ENCODE assay signal across 9 mouse cellular contexts in genomic region chr11:4746733-4747132, GRCm38 (mm10). TPM values are rescaled to one million over a fixed set of nuclear protein-coding genes. Genes with fewer than 3 reads are reported as not detected.
A peak's percentile ranks its signal among the peaks of the same experiment; 100 is the strongest.
DNase-seq lines count a peak whose midpoint lies in the region; ATAC-seq and TF ChIP-seq lines count a peak whose summit lies in the region.
"Had no signal": no experiment of that assay in that cellular context is flagged by ENCODE, and none has a peak within 500 bp of the region (broad histone marks: within the 10 kb centered on the region; RNA-seq: fewer than 3 reads in every experiment).

TSS of gene Cabp7 (minus strand) at chr11:4746778.

- DNase-seq in heart, adult 11 months: no peak
- DNase-seq in liver, embryonic 13.5 days: no peak
- DNase-seq in ovary, postnatal 10 days (ENCODE audit: low spot score): no peak
- no peak for DNase-seq in lung, postnatal 36 days

- H3K36me3 ChIP-seq in heart, embryonic 14.5 days (ENCODE audit: control insufficient read depth, insufficient read depth, low read length): no peaks in the 10 kb centered on the region
- no peaks in the 10 kb centered on the region for H3K36me3 ChIP-seq in ES-Bruce4 (ENCODE audit: control insufficient read depth, insufficient read depth, low read length, poor library complexity, severe bottlenecking)
- H3K36me3 ChIP-seq in forebrain, embryonic 15.5 days: no peaks in the 10 kb centered on the region
- H3K36me3 ChIP-seq in liver, embryonic 13.5 days: no peaks in the 10 kb centered on the region

- TF ChIP-seq POLR2A in ES-Bruce4 (IDR thresholded peaks at IDR 0.05; ENCODE audit: insufficient read depth, low read length): no peak

- peaks cover 0 to 11% of the 10 kb centered on the region in 2 experiments; a peak in 3 of 4 replicates for H3K4me1 ChIP-seq in heart, embryonic 14.5 days (ENCODE audit: control insufficient read depth in 2 of 2, insufficient read depth in 2 of 2, low read length in 2 of 2)
- peaks cover 4% of the 10 kb centered on the region for H3K4me1 ChIP-seq in ES-Bruce4 (ENCODE audit: control insufficient read depth, insufficient read depth, low read length)
- peaks cover 27% of the 10 kb centered on the region for H3K4me1 ChIP-seq in forebrain, embryonic 15.5 days
- H3K4me1 ChIP-seq in liver, embryonic 13.5 days (replicated peaks): peaks cover 7% of the 10 kb centered on the region

- under 1% methylated on average over 30 of the region's 73 CpGs for WGBS in heart, embryonic 14.5 days
- WGBS in forebrain, embryonic 15.5 days: under 1% methylated on average over 41 of the region's 73 CpGs
- WGBS in liver, embryonic 13.5 days (ENCODE audit: insufficient replicate concordance): 0% methylated on average over 36 of the region's 73 CpGs

- peak within 1 kb of the TSS; percentile 44 to 49 for H3K4me3 ChIP-seq in heart, embryonic 14.5 days (ENCODE audit: control insufficient read depth in 1 of 2, insufficient read depth in 1 of 2, low read depth in 1 of 2, low read length in 2 of 2)
- peak within 1 kb of the TSS; percentile 80 for H3K4me3 ChIP-seq in ES-Bruce4 (ENCODE audit: low read depth, low read length)
- H3K4me3 ChIP-seq in forebrain, embryonic 15.5 days: peak within 1 kb of the TSS; percentile 53
- H3K4me3 ChIP-seq in liver, embryonic 13.5 days (replicated peaks): peak within 1 kb of the TSS; percentile 48
- H3K4me3 ChIP-seq: myocyte had no signal

- no peak for ATAC-seq in heart, embryonic 14.5 days (ENCODE audit: insufficient number of reproducible peaks, insufficient read depth, low FRiP score, low read depth)
- no peak for ATAC-seq in forebrain, embryonic 15.5 days (replicated peaks)
- ATAC-seq in liver, embryonic 13.5 days (ENCODE audit: low read depth): no peak
- ATAC-seq in cerebellum, adult (ENCODE audit: insufficient number of reproducible peaks, low FRiP score, low TSS enrichment): no peak

- TF ChIP-seq EP300 in ES-Bruce4 (IDR thresholded peaks at IDR 0.05; ENCODE audit: insufficient read depth, low read depth, low read length): no peak

- no peak within 1 kb of the TSS for H3K9ac ChIP-seq in heart, embryonic 14.5 days (ENCODE audit: low read length)
- H3K9ac ChIP-seq in ES-Bruce4 (ENCODE audit: low read depth, poor library complexity, severe bottlenecking): peak within 1 kb of the TSS; percentile 86
- H3K9ac ChIP-seq in forebrain, embryonic 15.5 days (replicated peaks): peak within 1 kb of the TSS; percentile 54
- H3K9ac ChIP-seq in liver, embryonic 13.5 days: no peak within 1 kb of the TSS

- no peak within 1 kb of the TSS for H3K27ac ChIP-seq in heart, embryonic 14.5 days (replicated peaks in 1 of 2; ENCODE audit: control insufficient read depth in 1 of 2, insufficient read depth in 1 of 2, low read depth in 2 of 2, low read length in 2 of 2)
- no peak within 1 kb of the TSS for H3K27ac ChIP-seq in ES-Bruce4 (ENCODE audit: insufficient read depth, low read length)
- no peak within 1 kb of the TSS for H3K27ac ChIP-seq in forebrain, embryonic 15.5 days (replicated peaks)
- no peak within 1 kb of the TSS for H3K27ac ChIP-seq in liver, embryonic 13.5 days

- no peak for TF ChIP-seq CTCF in ES-Bruce4 (IDR thresholded peaks at IDR 0.05; ENCODE audit: low read depth, low read length)

- H3K9me3 ChIP-seq in heart, embryonic 14.5 days (ENCODE audit: control insufficient read depth, low read length): no peaks in the 10 kb centered on the region
- no peaks in the 10 kb centered on the region for H3K9me3 ChIP-seq in ES-Bruce4 (replicated peaks; ENCODE audit: control insufficient read depth, insufficient read depth, low read length, poor library complexity, severe bottlenecking)
- H3K9me3 ChIP-seq in forebrain, embryonic 15.5 days: no peaks in the 10 kb centered on the region
- H3K9me3 ChIP-seq in liver, embryonic 13.5 days (replicated peaks): no peaks in the 10 kb centered on the region

- peak within 1 kb of the TSS; percentile 84 for H3K4me2 ChIP-seq in heart, embryonic 14.5 days (ENCODE audit: low read length)
- H3K4me2 ChIP-seq in forebrain, embryonic 15.5 days (replicated peaks): peak within 1 kb of the TSS; percentile 97
- peak within 1 kb of the TSS; percentile 62 for H3K4me2 ChIP-seq in liver, embryonic 13.5 days

- H3K27me3 ChIP-seq in heart, embryonic 14.5 days (ENCODE audit: control insufficient read depth, insufficient read depth, low read length): peaks cover 95% of the 10 kb centered on the region
- peaks cover 12% of the 10 kb centered on the region; the same call in 1 of the 2 replicates for H3K27me3 ChIP-seq in ES-Bruce4 (ENCODE audit: control insufficient read depth, insufficient read depth, low read length, poor library complexity, severe bottlenecking)
- H3K27me3 ChIP-seq in forebrain, embryonic 15.5 days: peaks cover 62% of the 10 kb centered on the region
- H3K27me3 ChIP-seq in liver, embryonic 13.5 days: peaks cover 98% of the 10 kb centered on the region

RNA-seq across cellular contexts. Expression of gene Cabp7, which starts in this region (rescaled TPM):
- polyA plus RNA-seq in heart, embryonic 14.5 days (2014; fragmentation: Nextera tagmentation; extraction: Ambion mirVana): 0.08 and 0.11 TPM in 2 replicates
- 3.1 and 3.5 TPM in 2 replicates for polyA plus RNA-seq in ES-Bruce4 (2011; ENCODE audit: insufficient read depth, insufficient read length, low read depth, missing spikeins)
- 1.3 and 1.8 TPM in 2 replicates for polyA plus RNA-seq in forebrain, embryonic 15.5 days (2015; fragmentation: Nextera tagmentation; extraction: Ambion mirVana)
- polyA plus RNA-seq in liver, embryonic 13.5 days (2015; fragmentation: Nextera tagmentation; extraction: Ambion mirVana): 0.06 TPM in 1 of 2 replicates, not detected in the other

Comparison
In these comparisons a context has a peak if more than half of its experiments do, and no peak if none do; other contexts are left out.
1. H3K9ac ChIP-seq: peak in ES-Bruce4 (single experiment) and forebrain, embryonic 15.5 days (single experiment); none in heart, embryonic 14.5 days (single experiment) and liver, embryonic 13.5 days (single experiment).
2. Peak in every context shown above with its lines, with median percentiles within 50 percentile points of each other: H3K4me2 ChIP-seq and H3K4me3 ChIP-seq.